Mouse (Mus musculus): ENCODE data around the gene Ptprk.

Ptprk gene

DNA sequence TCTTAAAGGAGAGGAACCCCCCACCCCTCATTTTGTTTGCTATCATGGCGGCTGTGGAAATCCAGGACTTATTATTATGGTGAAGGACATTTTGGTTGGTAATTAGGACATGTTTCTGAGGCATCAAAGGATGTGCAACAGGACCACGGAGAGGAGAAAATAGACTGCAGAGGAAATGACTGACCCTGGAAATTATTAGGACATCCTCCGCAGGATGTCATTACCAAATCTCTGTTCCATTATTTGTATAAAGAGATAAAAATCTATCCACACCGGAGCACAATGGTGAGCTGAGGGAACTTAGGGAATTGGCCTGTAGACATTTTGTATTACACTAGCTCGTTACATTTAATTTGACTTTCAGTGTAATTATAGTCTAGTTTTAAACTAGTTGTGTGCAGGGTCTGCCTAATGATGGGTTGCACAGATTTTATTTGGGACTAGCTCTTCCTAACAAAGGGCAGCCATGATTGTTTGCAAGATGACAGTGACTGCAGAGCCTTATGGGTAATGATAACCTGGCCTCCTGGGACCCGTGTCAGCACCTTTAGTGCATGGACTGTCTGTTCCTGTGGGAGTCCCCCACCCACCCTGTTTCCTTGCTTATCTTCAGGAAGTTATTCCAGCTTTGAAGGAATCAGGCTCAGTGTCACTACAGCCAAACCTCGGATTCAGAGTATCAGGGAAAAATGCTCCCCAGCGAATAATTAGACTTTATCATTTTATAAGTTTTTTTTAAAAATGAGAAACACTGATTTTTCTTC is 38.4 kb downstream of the Ptprk start:
- in situ Hi-C loops (cut with MboI, MseI) = loop anchor here (10.0 kb wide), 1 partner anchor 542 kb away; no protein-coding TSS in a partner anchor

DNA sequence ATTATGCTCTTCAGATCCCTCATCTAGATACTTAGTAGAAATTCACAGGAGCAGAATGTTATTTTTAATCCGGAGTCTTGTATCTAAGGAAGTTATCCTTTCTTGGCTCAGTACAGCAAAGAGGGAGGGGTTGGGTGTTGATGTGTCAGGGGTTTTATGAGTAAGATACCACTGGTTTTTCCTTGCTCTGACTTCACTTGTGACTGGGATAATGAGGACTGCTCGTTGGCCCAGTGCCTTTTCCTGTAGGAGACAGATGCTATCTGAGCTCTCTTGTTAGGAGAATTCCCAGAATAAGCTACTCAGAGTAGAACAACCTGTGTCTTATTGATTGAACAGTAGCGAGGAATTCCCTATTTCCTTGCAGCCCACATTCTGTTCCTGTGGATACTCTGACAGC is 39.3 kb downstream of the Ptprk start:
- in situ Hi-C loops (cut with MboI, MseI) = loop anchor here (10.0 kb wide), 1 partner anchor 541 kb away; no protein-coding TSS in a partner anchor

DNA sequence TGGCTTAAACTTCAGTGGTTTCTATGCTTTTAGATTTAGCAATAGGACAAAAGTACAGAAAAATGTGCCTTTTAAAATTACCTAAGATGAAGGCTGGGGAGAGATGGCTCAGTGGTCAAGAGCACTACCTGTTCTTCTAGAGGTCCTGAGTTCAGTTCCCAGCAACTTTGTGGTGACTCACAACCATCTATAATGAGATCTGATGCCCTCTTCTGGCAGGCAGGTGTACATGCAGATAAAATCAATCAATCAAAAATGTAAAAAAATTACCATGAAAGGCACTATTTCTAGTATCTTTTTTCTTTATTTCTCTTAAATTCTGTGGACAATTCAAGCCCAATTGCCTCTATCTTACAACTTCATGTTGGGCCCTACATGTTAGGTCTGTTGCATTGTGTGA is 42.4 kb downstream of the Ptprk start:
- in situ Hi-C loops (cut with MboI, MseI) = loop anchor here (10.0 kb wide), 1 partner anchor 538 kb away; no protein-coding TSS in a partner anchor

DNA sequence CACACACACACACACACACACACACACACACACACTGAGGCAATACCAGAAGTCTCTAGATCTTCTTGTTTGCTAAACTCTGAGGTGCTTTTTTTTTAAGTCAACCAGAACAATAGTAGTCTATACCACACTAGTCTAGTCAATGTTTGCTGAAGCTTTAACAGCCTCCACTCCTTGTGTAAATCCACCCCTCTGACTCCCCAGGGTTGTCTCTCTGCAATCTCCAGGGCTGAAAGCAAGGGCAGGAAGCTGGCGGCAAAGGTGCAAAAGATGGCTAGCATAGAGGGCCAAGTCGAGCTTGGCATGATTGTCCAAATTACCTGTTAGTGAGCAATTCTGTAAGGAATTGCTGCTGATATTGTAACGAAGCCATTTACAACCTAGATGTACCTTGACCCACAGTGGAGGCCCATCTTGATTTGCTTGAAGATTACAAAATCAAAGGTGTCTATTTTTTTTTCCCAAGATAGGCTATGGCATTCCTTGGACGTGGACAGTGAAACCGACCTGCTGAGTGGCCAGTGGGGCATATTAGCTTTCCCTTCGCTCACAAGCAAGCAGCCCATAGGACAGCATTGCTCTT is 44.3 kb downstream of the Ptprk start:
- in situ Hi-C loops (cut with MboI, MseI) = loop anchor here (10.0 kb wide), 1 partner anchor 536 kb away; no protein-coding TSS in a partner anchor

DNA sequence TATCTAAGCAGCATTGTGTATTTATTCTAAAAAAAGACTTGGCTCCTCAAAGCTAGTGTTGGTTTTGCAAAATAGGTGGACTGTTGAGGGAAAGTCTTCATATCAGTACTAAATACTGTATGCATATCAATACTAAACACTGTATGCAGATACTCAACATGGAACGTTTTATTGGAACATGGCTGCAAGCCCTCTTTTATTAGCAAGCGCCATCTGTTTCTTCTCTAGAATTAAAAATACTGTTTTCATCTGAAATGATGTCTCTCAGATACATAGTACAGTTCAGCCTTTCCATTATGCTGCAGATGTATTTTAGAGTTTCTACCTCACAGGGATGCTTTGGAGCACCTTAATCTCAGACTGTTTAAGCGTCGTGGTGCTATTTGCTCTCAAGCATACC is 49.3 kb downstream of the Ptprk start:
- in situ Hi-C loops (cut with MboI, MseI) = loop anchor here (10.0 kb wide), 1 partner anchor 809 kb away; no protein-coding TSS in a partner anchor

DNA sequence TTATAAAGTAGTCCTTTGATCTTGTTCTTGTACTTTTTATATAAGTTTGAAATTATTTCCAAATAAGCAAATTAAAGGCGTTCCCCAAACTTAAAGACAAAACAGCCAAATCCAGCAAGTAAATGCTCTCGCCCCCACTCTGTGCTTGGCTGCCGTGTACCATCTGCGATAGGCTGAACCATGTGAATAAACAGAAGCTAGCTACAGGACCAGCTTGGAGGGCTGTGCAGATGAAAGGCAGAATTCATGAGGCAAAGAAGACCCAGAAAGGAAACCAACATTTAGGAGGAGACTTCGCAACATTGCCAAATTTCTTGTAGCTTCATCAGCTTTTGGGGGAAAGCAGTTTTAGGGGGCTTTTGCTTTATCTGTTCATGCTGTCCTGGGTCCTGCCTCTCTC is 53.4 kb downstream of the Ptprk start:
- in situ Hi-C loops (cut with MboI, MseI) = loop anchor here (10.0 kb wide), 1 partner anchor 813 kb away; no protein-coding TSS in a partner anchor

DNA sequence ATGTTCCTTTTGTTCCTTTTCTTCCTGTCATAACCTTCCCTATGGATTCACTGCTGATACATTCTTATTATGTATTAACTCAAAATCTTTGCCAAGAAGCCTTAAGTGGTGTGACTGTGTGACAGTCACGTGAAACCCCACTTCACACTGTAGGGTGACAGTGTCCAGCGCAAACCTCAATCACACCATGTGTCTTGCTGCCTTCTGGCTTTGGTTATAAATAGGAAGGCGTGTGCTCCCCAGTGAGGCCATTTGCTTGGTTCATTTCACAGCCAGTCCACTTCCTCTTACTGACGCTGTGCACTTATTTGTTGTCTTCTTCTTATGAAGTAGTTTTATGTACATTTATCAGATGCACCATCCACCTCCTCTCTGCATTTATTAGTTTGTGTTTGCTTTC is 53.8 kb downstream of the Ptprk start:
- in situ Hi-C loops (cut with MboI, MseI) = loop anchor here (10.0 kb wide), 1 partner anchor 814 kb away; no protein-coding TSS in a partner anchor

DNA sequence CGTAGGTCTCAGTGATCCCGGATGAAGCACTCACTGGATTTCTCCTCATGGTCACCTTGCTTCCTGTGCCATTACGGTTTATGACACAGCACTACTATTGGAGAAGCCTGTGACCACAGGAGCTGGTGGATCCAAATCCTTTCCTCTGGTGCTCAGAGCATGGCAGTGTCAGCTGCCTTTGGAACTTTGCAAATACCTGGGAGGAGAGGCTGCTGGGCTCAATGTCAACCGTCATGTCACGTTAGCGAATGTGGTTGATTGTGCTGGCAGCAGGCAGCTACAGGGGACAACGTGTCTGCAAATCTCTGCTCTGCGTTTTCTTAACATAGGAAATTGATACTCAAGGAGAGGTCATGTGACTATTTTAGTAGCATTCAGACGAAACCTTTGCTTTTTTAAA is 55.8 kb downstream of the Ptprk start:
- in situ Hi-C loops (cut with MboI, MseI) = no loop called here

DNA sequence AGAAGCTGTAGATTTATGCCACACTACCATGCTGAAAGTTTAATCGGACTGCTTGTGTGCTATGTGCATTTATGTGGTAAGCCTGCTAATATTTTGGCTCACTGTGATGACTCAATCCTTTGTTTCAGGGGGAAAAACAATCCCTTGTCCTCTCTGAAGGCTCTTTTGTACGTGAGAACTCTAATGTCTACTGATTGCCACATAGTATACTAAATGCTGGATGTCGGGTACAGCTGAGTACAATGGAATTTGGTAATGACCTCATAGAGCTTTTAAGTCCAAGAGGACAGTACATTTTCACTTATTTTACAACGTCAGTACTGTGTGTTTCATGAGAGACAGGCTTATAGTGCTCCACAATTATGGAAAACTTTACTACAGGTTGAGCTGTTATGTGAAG is 59.1 kb downstream of the Ptprk start:
- in situ Hi-C loops (cut with MboI, MseI) = no loop called here

DNA sequence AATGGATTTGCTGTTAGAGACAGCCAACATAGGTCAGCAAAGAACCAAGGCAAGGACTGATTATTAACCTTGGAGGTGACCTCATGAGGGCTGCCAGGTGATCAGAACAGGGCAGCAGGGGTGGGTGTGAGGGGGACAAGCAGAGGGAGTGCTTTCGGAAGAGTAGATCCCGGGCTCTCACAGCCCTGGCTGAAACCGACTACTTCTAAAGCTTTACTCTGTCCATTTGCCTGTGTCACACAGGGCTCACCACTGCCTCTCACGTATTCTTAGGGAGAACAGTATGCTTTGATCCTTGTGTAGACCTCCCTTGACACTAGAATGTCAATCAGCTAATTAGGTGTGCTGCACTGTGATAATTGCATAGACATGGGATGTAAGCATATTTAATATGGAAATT is 63.8 kb downstream of the Ptprk start:
- in situ Hi-C loops (cut with MboI, MseI) = no loop called here

DNA sequence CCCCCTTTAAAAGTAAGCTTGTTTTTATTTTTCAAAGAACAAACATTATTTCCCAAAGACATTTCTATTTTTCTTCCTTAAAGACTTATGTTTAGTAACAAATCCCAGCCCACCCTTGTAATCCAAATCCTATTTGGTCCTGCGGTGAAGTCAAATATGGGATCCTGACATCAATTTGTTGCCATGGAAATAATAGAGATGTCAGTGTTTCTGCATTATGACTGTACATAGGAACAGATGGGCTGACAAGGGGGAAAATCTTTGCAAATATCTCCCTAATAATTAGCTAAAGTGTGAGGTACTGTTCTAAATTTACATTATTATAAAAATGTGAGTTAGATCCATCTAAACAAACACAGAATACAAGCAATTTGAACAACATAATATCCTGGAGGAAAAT is 69.8 kb downstream of the Ptprk start:
- in situ Hi-C loops (cut with MboI, MseI) = no loop called here

DNA sequence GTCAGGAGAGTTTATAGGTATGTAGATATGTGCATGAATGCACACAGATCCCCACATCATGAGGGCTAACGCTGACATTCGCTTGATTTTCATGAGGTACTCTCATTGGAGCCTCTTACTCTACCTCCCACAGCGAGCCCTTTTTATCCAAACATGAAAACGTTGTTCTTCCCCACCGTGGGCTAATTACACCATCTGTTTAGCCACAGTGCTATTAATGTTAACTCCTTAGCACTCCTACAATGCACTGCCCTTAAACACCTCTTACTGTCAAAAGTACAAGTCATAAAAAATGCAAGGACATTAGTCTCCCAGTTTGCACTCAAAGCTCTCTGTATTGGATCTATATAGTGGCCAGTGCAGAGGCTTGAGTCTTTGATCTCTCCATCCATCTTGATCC is 70.7 kb downstream of the Ptprk start:
- in situ Hi-C loops (cut with MboI, MseI) = no loop called here

DNA sequence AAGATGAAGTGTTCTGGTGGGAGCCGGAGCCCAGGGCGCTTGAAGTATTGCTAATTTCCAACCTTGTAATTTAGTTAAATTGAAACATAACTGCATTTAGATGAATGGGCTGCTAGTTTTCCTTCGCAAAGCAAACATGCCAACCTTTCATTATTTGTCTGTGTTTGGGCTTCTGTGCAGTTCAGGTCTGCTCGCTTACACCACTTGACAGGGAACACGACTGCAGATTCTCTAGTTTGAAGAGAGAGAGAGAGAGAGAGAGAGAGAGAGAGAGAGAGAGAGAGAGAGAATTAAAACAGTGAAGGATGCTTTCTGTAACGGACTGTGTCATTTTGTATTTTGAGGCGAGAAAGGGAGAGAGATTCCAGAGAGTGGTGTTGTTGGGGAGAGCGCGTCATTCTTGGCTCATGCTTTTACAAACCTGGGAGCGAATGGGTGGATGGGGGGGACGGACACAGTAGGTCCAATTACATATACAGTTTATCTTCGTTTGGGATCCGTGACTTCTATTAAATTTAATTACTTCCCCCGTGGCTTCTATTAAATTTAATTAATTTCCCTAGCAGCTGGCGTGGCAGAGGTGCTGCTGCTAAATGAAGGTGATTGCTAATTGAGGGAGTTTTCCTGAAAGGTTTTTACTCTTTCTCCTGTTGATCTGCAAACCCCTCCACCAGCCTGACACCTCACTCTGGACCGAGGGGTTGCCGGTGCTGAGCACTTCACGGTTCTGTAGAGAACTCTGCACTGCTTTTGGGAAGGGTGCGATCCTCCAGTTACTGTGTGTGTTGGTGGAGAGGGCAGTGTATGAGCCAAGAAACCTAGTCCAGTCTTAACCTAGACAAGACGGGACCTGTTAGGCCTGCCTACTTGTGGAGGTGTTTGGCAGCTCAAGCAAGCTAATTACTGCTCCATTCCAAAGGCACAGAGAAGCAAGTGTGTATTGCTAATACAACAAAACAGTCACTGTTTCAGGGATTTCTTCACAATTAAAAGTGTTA is 81.4 kb downstream of the Ptprk start:
- in situ Hi-C loops (cut with MboI, MseI) = no loop called here

DNA sequence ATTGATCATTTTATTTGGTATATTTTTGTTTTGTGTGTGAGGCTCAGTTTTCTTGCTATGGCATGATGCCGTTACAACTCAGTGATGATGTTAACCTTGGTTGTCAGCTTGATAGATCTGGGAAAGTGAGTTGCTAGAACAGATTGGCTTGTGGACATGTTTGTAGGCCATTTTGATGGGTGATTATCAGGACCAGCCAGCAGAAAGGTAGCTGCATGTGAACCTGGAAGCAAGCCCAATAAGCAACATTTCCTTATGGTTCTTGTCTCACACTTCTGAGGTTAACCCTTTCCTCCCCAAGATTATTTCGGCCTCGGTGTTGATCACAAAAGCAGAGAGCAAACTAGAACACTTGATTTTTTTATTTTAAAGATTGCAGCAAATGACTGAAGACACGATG is 85.1 kb downstream of the Ptprk start:
- in situ Hi-C loops (cut with MboI, MseI) = no loop called here

DNA sequence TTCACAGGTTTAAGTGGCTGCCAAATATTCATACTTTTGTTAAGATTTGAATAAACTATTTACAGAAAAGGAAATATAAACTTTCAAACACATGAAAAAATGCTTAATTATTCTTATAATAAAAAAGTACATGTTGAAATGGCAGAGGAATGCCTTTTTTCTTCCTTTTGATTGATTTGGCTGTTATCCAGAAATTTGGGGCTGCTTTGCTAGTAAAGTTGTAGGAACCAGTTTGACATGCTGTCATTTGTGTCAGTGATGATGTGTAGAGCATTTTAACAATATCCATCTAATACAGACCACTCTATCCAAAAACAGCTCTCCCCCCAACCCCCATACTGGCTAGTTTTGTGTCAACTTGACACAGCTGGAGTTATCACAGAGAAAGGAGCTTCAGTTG is 86.7 kb downstream of the Ptprk start:
- in situ Hi-C loops (cut with MboI, MseI) = no loop called here

DNA sequence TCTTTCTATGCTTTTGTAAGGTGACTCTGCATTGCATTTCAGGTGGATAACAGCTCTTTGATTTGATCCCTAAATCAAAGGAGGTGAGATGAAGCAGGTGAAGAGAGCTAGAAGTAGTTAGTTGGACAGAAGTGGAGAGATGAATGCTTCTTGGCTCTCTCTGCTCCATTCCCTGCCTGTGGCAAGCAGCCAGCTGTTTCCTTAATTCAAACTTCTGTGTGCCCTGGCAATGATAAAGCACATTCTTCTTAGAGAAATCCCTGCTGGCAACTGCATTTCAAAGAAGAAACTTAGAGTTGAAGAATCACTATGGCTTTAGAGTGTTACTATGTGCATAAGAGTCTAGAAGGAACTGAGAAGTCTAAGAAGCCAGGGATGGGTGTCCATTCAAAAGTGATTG is 89.6 kb downstream of the Ptprk start:
- in situ Hi-C loops (cut with MboI, MseI) = no loop called here

DNA sequence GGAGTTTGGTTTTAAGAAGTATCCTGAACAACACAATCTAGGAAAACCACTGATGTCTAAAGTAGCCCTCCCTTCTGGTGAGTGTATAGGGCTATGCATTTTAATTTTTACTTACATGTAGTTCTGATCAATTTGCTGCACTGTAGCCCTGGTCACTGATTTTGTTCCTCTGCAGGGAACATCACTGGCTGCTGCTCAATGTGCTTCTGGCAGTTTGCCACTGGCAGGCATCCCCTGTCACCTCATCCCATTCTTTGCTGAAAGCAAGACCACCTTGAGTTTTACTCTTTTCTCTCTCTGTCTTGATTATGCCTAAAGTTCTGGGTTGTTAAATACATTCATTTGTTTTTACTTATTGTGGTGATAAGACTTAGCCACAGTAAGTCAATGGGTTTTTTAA is 90.1 kb downstream of the Ptprk start:
- in situ Hi-C loops (cut with MboI, MseI) = no loop called here

DNA sequence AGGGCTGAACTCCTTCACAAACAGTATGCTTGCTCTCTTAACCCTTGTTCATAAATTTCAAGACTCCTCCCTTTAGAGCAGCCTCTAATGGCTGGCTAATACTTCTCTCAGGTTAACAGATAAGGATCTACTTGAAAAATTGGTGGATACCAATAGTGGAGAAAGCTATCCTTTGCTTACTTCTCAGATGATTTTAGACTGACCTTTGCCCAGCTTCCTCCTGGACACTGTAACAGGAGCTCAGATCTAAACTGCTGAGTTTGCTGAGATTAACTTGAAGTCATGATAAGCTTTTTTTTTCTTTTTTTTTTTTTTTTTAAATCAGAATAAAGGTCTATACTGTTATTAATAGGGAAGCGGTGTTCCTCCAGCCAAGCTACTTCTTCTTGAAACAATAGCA is 92.0 kb downstream of the Ptprk start:
- in situ Hi-C loops (cut with MboI, MseI) = no loop called here

DNA sequence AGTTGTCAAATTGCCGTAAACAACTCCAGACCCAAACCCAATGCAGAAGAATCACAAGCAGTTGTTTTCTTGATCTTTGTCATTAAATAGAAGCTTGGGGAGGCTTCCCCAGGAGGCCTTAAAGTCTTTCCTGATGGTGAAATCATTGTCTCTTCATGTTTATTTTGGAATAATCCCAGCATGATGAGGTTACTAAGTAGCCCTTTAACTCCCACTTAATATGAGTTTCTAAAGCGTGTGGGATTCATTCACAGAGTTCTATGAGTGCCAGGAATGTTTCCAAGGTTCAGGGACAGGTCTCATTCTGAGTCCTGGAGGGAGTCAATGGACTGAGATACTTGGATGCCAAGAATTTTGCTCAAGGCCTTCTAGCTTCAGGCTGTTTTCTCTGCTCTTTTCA is 92.5 kb downstream of the Ptprk start:
- in situ Hi-C loops (cut with MboI, MseI) = no loop called here

DNA sequence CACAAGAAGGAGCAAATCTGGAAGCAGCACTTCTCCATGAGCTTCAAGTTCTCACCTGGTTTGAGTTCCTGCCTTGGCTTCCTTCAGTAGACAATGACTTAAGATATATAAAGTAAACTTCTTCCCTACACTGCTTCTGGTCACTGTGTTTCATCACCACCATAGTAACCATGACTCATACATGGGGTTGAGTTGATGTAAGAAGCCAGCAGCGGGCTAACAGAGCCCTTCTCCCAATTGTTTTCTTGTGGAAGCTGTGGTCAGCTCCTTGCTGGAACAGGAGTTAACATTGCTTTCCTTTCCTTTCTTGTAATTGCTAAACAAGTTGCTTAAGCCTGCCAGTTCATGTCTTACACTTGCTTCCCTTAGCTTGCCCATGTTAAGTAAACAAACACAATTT is 96.6 kb downstream of the Ptprk start:
- in situ Hi-C loops (cut with MboI, MseI) = no loop called here

DNA sequence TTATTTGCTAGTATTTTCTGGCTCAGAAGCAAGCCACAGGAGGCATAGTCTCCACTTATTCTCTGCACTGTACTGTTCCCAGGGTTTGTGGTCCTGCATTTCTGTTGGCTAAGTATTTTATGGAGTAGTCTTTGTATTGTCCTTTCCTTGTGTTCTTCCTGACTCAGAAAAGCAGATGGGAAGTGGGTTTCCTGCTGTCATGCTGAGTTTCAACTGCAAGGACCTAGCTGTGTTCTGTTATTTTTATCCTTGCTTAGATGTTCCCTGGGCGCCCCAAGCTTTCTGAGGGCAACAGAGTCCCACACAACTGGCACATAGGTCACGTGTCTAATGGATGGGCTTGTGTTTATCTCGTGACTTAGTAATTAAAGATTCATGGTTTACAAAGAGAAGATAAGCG is 104.3 kb downstream of the Ptprk start:
- in situ Hi-C loops (cut with MboI, MseI) = no loop called here

DNA sequence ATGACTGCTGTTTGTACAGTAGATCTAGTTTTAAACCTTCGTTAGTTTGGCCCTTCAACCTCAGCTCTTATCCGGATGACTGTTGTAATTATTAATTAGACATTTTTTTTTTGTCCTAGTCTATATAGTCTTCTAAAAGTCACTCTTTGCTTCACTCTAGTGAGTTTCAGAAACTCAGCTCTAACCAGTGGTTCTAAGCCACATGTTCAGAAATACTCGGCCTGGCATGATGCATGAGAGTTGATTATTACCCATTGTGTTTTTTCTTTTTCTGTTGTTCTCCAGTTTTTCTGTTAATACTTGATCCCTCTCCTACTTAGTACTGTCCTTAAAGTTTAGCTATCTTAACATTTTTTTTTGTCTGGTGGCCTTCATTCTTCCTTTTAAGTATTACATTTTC is 107.5 kb downstream of the Ptprk start:
- in situ Hi-C loops (cut with MboI, MseI) = no loop called here

Measured in regulatory T cell (primary cell).